Mouse (Mus musculus): ENCODE results near the gene Foxn3. TPM values are rescaled to one million over a fixed set of nuclear protein-coding genes. Genes with fewer than 3 reads are reported as not detected.

The Foxn3 gene
- polyA plus RNA-seq, 1 experiment: 71.3 TPM

GRCm38 (mm10) chr12:99217145-99217698 is 346.2 kb downstream of the Foxn3 start:
- Histone ChIP-seq H3K4me3 (ENCODE audit: control insufficient read depth, insufficient read depth, low read length) (no peak overlapping the region), H3K27ac (ENCODE audit: control insufficient read depth, insufficient read depth, low read length) (no peak overlapping the region), H3K27me3 (ENCODE audit: control insufficient read depth, insufficient read depth, low read length) (no peaks in the 10 kb centered on the region), H3K4me1 (replicated peaks; ENCODE audit: control insufficient read depth, insufficient read depth, low read length) (no peaks in the 10 kb centered on the region), H3K36me3 (ENCODE audit: control insufficient read depth, insufficient read depth, low read length) (no peaks in the 10 kb centered on the region)
- no peak for DNase-seq
- 92% methylated on average over 7 of the region's 7 CpGs for whole genome bisulfite sequencing
- TF ChIP-seq CTCF (IDR thresholded peaks at IDR 0.05; ENCODE audit: borderline replicate concordance, control insufficient read depth, extremely low read depth, insufficient read depth, low read length, poor library complexity): no peak
- no peak for TF ChIP-seq POLR2A (IDR thresholded peaks at IDR 0.05; ENCODE audit: control insufficient read depth, extremely low read depth, insufficient read depth, low read length, poor library complexity)

GRCm38 (mm10) chr12:99216341-99216761 is 347.0 kb downstream of the Foxn3 start:
- Histone ChIP-seq H3K4me3 (ENCODE audit: control insufficient read depth, insufficient read depth, low read length) (no peak overlapping the region), H3K27me3 (ENCODE audit: control insufficient read depth, insufficient read depth, low read length) (no peaks in the 10 kb centered on the region), H3K27ac (ENCODE audit: control insufficient read depth, insufficient read depth, low read length) (no peak overlapping the region), H3K36me3 (ENCODE audit: control insufficient read depth, insufficient read depth, low read length) (no peaks in the 10 kb centered on the region), H3K4me1 (replicated peaks; ENCODE audit: control insufficient read depth, insufficient read depth, low read length) (no peaks in the 10 kb centered on the region)
- 92% methylated on average over 5 of the region's 5 CpGs for WGBS
- TF ChIP-seq POLR2A (IDR thresholded peaks at IDR 0.05; ENCODE audit: control insufficient read depth, extremely low read depth, insufficient read depth, low read length, poor library complexity) (no peak), CTCF (IDR thresholded peaks at IDR 0.05; ENCODE audit: borderline replicate concordance, control insufficient read depth, extremely low read depth, insufficient read depth, low read length, poor library complexity) (no peak)
- no peak for DNase-seq

DNA sequence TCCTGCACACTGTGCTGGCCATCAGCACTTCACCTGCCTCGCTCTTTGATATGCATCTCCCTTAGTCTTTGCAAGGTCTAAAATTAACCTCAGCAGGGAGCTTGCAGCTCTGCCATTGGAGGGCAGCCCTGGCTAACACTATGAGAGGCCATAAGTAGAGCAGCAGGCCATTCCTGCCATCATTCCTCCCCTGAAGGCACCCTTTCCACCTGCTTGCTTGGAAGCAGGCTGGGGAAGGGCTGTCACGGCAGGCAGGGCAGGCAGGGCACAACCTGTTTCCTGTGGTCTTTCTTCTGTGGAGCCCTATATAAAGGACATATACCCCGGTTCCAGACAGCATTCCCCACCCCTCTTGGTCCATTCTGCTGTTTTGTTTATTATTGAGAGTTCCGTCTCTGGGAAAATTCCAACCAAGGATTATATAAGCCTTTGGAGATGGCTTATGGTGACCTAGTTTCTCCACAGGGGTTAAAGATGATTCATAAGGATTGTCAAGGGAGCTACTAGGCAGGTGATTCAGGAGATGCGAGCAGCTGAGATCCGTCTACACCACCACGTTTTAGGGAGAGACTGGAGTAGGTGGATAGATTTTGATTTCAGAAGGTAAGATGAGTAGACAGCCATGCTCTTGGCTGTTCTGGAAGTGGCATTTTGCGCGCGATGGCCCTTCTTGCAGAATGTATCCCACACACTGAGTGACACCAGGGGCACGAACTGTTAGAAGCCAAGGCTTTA is 347.7 kb downstream of the Foxn3 start:
- Histone ChIP-seq H3K4me1 (replicated peaks; ENCODE audit: control insufficient read depth, insufficient read depth, low read length) (no peaks in the 10 kb centered on the region), H3K27ac (ENCODE audit: control insufficient read depth, insufficient read depth, low read length) (no peak overlapping the region), H3K27me3 (ENCODE audit: control insufficient read depth, insufficient read depth, low read length) (no peaks in the 10 kb centered on the region), H3K4me3 (ENCODE audit: control insufficient read depth, insufficient read depth, low read length) (no peak overlapping the region), H3K36me3 (ENCODE audit: control insufficient read depth, insufficient read depth, low read length) (no peaks in the 10 kb centered on the region)
- no peak for DNase-seq
- 95% methylated on average over 11 of the region's 11 CpGs for WGBS
- TF ChIP-seq CTCF (IDR thresholded peaks at IDR 0.05; ENCODE audit: borderline replicate concordance, control insufficient read depth, extremely low read depth, insufficient read depth, low read length, poor library complexity) (no peak), POLR2A (IDR thresholded peaks at IDR 0.05; ENCODE audit: control insufficient read depth, extremely low read depth, insufficient read depth, low read length, poor library complexity) (no peak)

DNA sequence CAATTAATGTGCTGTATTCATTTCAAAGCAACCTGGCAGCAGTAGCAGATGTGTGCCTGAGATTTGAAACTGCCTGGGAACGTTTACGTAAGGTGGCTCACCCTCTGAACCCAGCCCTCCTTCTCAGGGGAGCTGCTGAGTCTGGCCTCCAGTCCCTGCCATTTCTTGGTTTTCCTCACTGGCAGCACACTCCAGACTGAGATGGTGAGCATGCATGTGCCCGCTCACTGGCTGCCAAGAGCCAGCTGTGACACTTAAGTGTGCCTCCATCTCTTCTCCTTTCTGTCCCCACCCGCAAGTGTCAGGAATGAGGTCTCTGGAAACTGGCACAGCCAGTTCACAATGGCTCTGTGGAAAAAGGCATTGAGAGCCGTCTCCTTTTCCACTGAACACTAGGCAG is 349.3 kb downstream of the Foxn3 start:
- no peaks in the 10 kb centered on the region for H3K27me3 ChIP-seq (ENCODE audit: control insufficient read depth, insufficient read depth, low read length)
- H3K4me3 ChIP-seq (ENCODE audit: control insufficient read depth, insufficient read depth, low read length): no peak overlapping the region
- 96% methylated on average over 5 of the region's 5 CpGs for WGBS
- H3K36me3 ChIP-seq (ENCODE audit: control insufficient read depth, insufficient read depth, low read length): no peaks in the 10 kb centered on the region
- H3K27ac ChIP-seq (ENCODE audit: control insufficient read depth, insufficient read depth, low read length): no peak overlapping the region
- TF ChIP-seq CTCF (IDR thresholded peaks at IDR 0.05; ENCODE audit: borderline replicate concordance, control insufficient read depth, extremely low read depth, insufficient read depth, low read length, poor library complexity) (no peak), POLR2A (IDR thresholded peaks at IDR 0.05; ENCODE audit: control insufficient read depth, extremely low read depth, insufficient read depth, low read length, poor library complexity) (no peak)
- DNase-seq: no peak
- no peaks in the 10 kb centered on the region for H3K4me1 ChIP-seq (replicated peaks; ENCODE audit: control insufficient read depth, insufficient read depth, low read length)

DNA sequence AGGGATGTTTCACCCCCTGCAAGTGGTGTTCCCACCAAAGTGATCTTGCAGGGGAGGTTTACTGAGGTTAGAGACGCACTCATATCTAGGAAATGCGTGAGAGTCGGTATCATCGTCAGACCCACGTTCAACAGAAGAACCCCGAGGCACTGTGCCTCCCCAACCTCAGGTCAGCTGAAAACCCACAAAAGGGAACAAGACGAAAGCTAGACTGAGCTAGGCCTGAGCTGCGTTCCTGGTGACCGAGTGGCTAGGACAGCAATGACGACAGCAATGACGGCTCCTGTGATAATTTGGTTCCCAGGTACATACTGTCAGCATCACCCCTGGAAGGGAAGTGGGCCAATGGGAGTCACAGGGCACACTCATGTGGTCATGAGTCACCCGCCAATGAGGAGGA is 350.2 kb downstream of the Foxn3 start:
- H3K4me3 ChIP-seq (ENCODE audit: control insufficient read depth, insufficient read depth, low read length): no peak overlapping the region
- 61% methylated on average over 12 of the region's 12 CpGs for WGBS
- no peak overlapping the region for H3K27ac ChIP-seq (ENCODE audit: control insufficient read depth, insufficient read depth, low read length)
- no peaks in the 10 kb centered on the region for H3K36me3 ChIP-seq (ENCODE audit: control insufficient read depth, insufficient read depth, low read length)
- H3K4me1 ChIP-seq (replicated peaks; ENCODE audit: control insufficient read depth, insufficient read depth, low read length): no peaks in the 10 kb centered on the region
- DNase-seq: no peak
- no peak for TF ChIP-seq CTCF (IDR thresholded peaks at IDR 0.05; ENCODE audit: borderline replicate concordance, control insufficient read depth, extremely low read depth, insufficient read depth, low read length, poor library complexity)
- TF ChIP-seq POLR2A (IDR thresholded peaks at IDR 0.05; ENCODE audit: control insufficient read depth, extremely low read depth, insufficient read depth, low read length, poor library complexity): no peak
- H3K27me3 ChIP-seq (ENCODE audit: control insufficient read depth, insufficient read depth, low read length): no peaks in the 10 kb centered on the region

GRCm38 (mm10) chr12:99209801-99210200 is 353.6 kb downstream of the Foxn3 start:
- Histone ChIP-seq H3K4me3 (ENCODE audit: control insufficient read depth, insufficient read depth, low read length) (no peak overlapping the region), H3K4me1 (replicated peaks; ENCODE audit: control insufficient read depth, insufficient read depth, low read length) (peaks cover 11% of the 10 kb centered on the region), H3K36me3 (ENCODE audit: control insufficient read depth, insufficient read depth, low read length) (no peaks in the 10 kb centered on the region), H3K27me3 (ENCODE audit: control insufficient read depth, insufficient read depth, low read length) (no peaks in the 10 kb centered on the region), H3K27ac (ENCODE audit: control insufficient read depth, insufficient read depth, low read length) (no peak overlapping the region)
- DNase-seq: no peak
- no peak for TF ChIP-seq POLR2A (IDR thresholded peaks at IDR 0.05; ENCODE audit: control insufficient read depth, extremely low read depth, insufficient read depth, low read length, poor library complexity)
- no peak for TF ChIP-seq CTCF (IDR thresholded peaks at IDR 0.05; ENCODE audit: borderline replicate concordance, control insufficient read depth, extremely low read depth, insufficient read depth, low read length, poor library complexity)
- WGBS: 95% methylated on average over 8 of the region's 8 CpGs

Measured in thymus, adult 2 months (tissue).